Mouse (Mus musculus) left cerebral cortex, postnatal 10 days (tissue): ENCODE measurements around the gene Bhlha9. TPM values are rescaled to one million over a fixed set of nuclear protein-coding genes. Genes with fewer than 3 reads are reported as not detected.

Experiments
- DNase-seq, 2 experiments: peaks; one replicate each; pipeline ENCODE4 v3.0.0; 2021 to 2022; ENCODE audit warnings: low spot score in 2 of 2, mixed read lengths in 1 of 2; ENCODE audit errors: extremely low spot score in 1 of 2
- intact Hi-C: fragments of 180-260 bp; cut with DNase I; formaldehyde crosslinking; loops from one replicate; pipeline ENCODE4 v1.15.1; 2025
- total RNA-seq, 2 experiments: library from RNA; stranded (reverse); gene quantifications; 2 replicates each; pipeline ENCODE4 v1.2.3; 2021

The Bhlha9 gene
- total RNA-seq, 2 experiments from 2014 or later: 4.1 to 4.8 TPM

GRCm38 (mm10) chr11:76717000-76717399, 44.7 kb downstream of the Bhlha9 start:
- DNase-seq: no peak
- intact Hi-C loops: no loop called here

Other genes starting within 250 kb of the Bhlha9 start
- gene Abr, start 50.2 kb upstream of the Bhlha9 start, total RNA-seq: 100 to 1,000 TPM; 322 to 328 TPM
- gene Trarg1, start 7.3 kb downstream of the Bhlha9 start, total RNA-seq: 1 to 10 TPM in 1 of 2 experiments, under 1 TPM in 1; 0.91 to 1.0 TPM
- gene Gosr1, start 91.1 kb downstream of the Bhlha9 start, total RNA-seq: 10 to 100 TPM; 45.6 to 46.0 TPM
- gene Cpd, start 174.5 kb downstream of the Bhlha9 start, total RNA-seq: 10 to 100 TPM; 70.3 to 75.0 TPM
- gene Tmigd1, start 229.7 kb downstream of the Bhlha9 start, total RNA-seq: not detected